Mouse (Mus musculus) E14TG2a.4 (cell line): ENCODE data around the gene Gm9112.
"Not testable (repeated sequence)": the region's sequence is repeated elsewhere in the genome, so short reads cannot be mapped to it uniquely, and the experiment has no call there.

ENCODE experiments used
- H3K27me3 ChIP-seq: 2 replicates; pipeline ENCODE4 v1.6.1; 2014; ENCODE audit warnings: low read length, control low read depth; ENCODE audit not compliant: insufficient read depth
- H3K36me3 ChIP-seq: 2 replicates; pipeline ENCODE4 v1.6.1; 2014; ENCODE audit warnings: low read length, control low read depth; ENCODE audit not compliant: insufficient read depth
- H3K4me1 ChIP-seq: replicated peaks from 2 replicates; pipeline ENCODE4 v1.6.1; 2014; ENCODE audit warnings: low read depth, low read length, control low read depth
- H3K4me3 ChIP-seq: replicated peaks from 2 replicates; pipeline ENCODE4 v1.5.1; 2014; ENCODE audit warnings: mild to moderate bottlenecking, low read length
- H3K9me3 ChIP-seq: 2 replicates; pipeline ENCODE4 v1.6.1; 2014; ENCODE audit warnings: low read length, control low read depth
- CTCF ChIP-seq: conservative IDR thresholded peaks from 2 replicates; pipeline ENCODE4 v1.5.1; 2014; ENCODE audit warnings: low read length
- NANOG ChIP-seq: IDR thresholded peaks from 2 replicates; pipeline ENCODE4 v1.6.1; 2014; ENCODE audit warnings: borderline replicate concordance, low read length, mixed read lengths
- POU5F1 ChIP-seq: IDR thresholded peaks from 2 replicates; pipeline ENCODE4 v1.6.1; 2014; ENCODE audit warnings: low read length, borderline replicate concordance

Gene Gm9112

GRCm38 (mm10) chrX:102707535-102707934, at the start of gene Gm9112, which contains the start of gene Dmrtc1b:
TSS of gene Gm9112 (minus strand) at chrX:102707635.
TSS of gene Dmrtc1b (plus strand) at chrX:102707865.
- not testable (repeated sequence) for H3K4me1 ChIP-seq

GRCm38 (mm10) chrX:102724226-102724625, 16.8 kb upstream of the Gm9112 start:
- not testable (repeated sequence) for H3K4me1 ChIP-seq, H3K36me3 ChIP-seq, H3K9me3 ChIP-seq, H3K27me3 ChIP-seq, H3K4me3 ChIP-seq

More at GRCm38 (mm10) chrX:102707535-102707934, at the start of gene Gm9112, which contains the start of gene Dmrtc1b:
- not testable (repeated sequence) for H3K36me3 ChIP-seq, H3K9me3 ChIP-seq, H3K4me3 ChIP-seq, H3K27me3 ChIP-seq

GRCm38 (mm10) chrX:102700636-102701035, 6.8 kb downstream of the Gm9112 start:
- not testable (repeated sequence) for H3K27me3 ChIP-seq, H3K4me1 ChIP-seq, H3K36me3 ChIP-seq, H3K9me3 ChIP-seq, H3K4me3 ChIP-seq

GRCm38 (mm10) chrX:102689252-102689651, 18.2 kb downstream of the Gm9112 start:
- not testable (repeated sequence) for H3K4me1 ChIP-seq, H3K36me3 ChIP-seq, H3K9me3 ChIP-seq, H3K27me3 ChIP-seq, H3K4me3 ChIP-seq
- TF ChIP-seq CTCF: peak; percentile 12

- H3K9me3 ChIP-seq, H3K4me3 ChIP-seq, H3K4me1 ChIP-seq, H3K27me3 ChIP-seq, H3K36me3 ChIP-seq: not testable (repeated sequence)
Observed at GRCm38 (mm10) chrX:102686872-102687271, 20.6 kb downstream of the Gm9112 start, which contains the start of gene Gm3880. TSS of gene Gm3880 (minus strand) at chrX:102686972.

- not testable (repeated sequence) for H3K4me1 ChIP-seq, H3K9me3 ChIP-seq, H3K27me3 ChIP-seq, H3K4me3 ChIP-seq, H3K36me3 ChIP-seq
- TF ChIP-seq NANOG: peak; percentile 25; the same call in 1 of the 2 replicates
Observed at GRCm38 (mm10) chrX:102684706-102685105, 22.7 kb downstream of the Gm9112 start.

- H3K9me3 ChIP-seq: no peaks in the 10 kb centered on the region
- no peaks in the 10 kb centered on the region for H3K4me1 ChIP-seq
- no peaks in the 10 kb centered on the region for H3K27me3 ChIP-seq
- H3K36me3 ChIP-seq: no peaks in the 10 kb centered on the region
- TF ChIP-seq POU5F1 (no peak), CTCF (no peak), NANOG (no peak)
- H3K4me3 ChIP-seq: no peak overlapping the region
Observed at GRCm38 (mm10) chrX:102666641-102667040, 40.8 kb downstream of the Gm9112 start.

- Histone ChIP-seq H3K9me3 (no peaks in the 10 kb centered on the region), H3K27me3 (peaks cover 4% of the 10 kb centered on the region; the same call in 1 of the 2 replicates), H3K4me3 (no peak overlapping the region), H3K4me1 (no peaks in the 10 kb centered on the region), H3K36me3 (no peaks in the 10 kb centered on the region)
- TF ChIP-seq CTCF (peak; percentile 34), NANOG (no peak), POU5F1 (no peak)
Observed at GRCm38 (mm10) chrX:102660712-102661111, 46.7 kb downstream of the Gm9112 start.
